22 mouse cellular contexts compared by ENCODE assay signal in the genomic region with DNA sequence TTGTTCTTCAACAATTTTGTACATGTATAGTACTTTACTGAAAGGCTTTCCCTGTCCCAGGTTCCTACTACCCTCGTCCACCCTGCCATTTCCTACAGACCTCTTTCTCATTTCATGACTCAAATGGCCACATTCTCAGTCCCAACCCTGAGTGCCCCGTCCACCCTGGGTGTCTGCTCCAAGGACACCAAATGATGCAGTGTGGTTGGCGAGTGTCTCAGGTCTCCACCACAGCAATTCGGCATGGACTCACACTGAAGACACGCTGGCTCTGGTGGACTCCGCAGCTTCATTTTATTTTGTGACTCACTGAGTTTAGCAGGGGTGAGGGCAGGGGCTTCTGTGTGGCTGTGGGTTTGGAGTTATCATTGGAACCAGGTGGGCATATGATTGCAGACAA.
"Had no signal": no experiment of that assay in that cellular context is flagged by ENCODE, and none has a peak within 500 bp of the region (broad histone marks: within the 10 kb centered on the region; RNA-seq: fewer than 3 reads in every experiment).

No protein-coding gene starts in this region.

- H3K27me3 ChIP-seq: heart, embryonic 12.5 days; hindbrain, embryonic 13.5 days; hindbrain, embryonic 15.5 days; limb, embryonic 12.5 days; liver, embryonic 12.5 days had no signal

- H3K27ac ChIP-seq: heart, embryonic 10.5 days; hindbrain, embryonic 13.5 days; hindbrain, embryonic 15.5 days; limb, embryonic 10.5 days; limb, embryonic 12.5 days; liver, embryonic 14.5 days had no signal

- H3K9me3 ChIP-seq: heart, embryonic 10.5 days; heart, embryonic 12.5 days; hindbrain, embryonic 13.5 days; hindbrain, embryonic 15.5 days; limb, embryonic 10.5 days; limb, embryonic 12.5 days; liver, embryonic 12.5 days had no signal

- H3K4me3 ChIP-seq: gastrocnemius, adult 2 months; heart, embryonic 10.5 days; heart, embryonic 12.5 days; hindbrain, embryonic 13.5 days; hindbrain, embryonic 15.5 days; left cerebral cortex, adult 2 months; limb, embryonic 10.5 days; limb, embryonic 12.5 days; liver, embryonic 12.5 days had no signal

- H3K4me2 ChIP-seq: heart, embryonic 12.5 days; hindbrain, embryonic 13.5 days; hindbrain, embryonic 15.5 days; limb, embryonic 12.5 days; liver, embryonic 12.5 days had no signal

- H3K9ac ChIP-seq: heart, embryonic 12.5 days; hindbrain, embryonic 13.5 days; hindbrain, embryonic 15.5 days; limb, embryonic 12.5 days; liver, embryonic 12.5 days; liver, embryonic 14.5 days had no signal

- H3K4me1 ChIP-seq: heart, embryonic 12.5 days; hindbrain, embryonic 13.5 days; hindbrain, embryonic 15.5 days; limb, embryonic 10.5 days; limb, embryonic 12.5 days had no signal

- DNase-seq: gastrocnemius, adult 2 months; gastrocnemius, postnatal 10 days; gastrocnemius, postnatal 25 days; heart, adult 18-20 months; heart, postnatal 14 days; heart, postnatal 36 days; kidney, adult 18-20 months; kidney, adult 8-10 months; kidney, postnatal 10 days; kidney, postnatal 25 days; lung, adult 18-20 months had no signal

- ATAC-seq: hindbrain, postnatal 0 days; intestine, embryonic 16.5 days; liver, embryonic 12.5 days had no signal
